Mouse (Mus musculus): ENCODE measurements around the gene Clec9a.

DNA sequence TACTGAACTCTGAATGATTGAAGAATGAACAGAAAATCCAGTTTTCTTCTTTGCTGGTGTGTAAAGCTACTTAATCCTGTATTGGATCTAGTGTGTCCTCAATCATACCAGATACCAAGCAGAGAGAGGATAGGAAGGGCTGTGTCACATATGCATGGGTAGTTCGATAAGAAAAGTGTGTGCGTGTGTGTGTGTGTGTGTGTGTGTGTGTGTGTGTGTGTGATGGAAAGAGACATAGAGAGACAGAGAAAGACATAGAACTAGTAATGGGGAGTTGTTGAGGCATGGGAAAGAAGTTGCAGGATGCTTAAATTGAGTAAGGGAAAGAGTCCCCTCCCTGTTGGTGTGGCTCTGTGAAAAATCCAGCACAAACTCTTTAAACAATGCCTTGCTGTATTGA, 22.9 kb upstream of the Clec9a start, which contains the start of gene Clec12b:
- TF ChIP-seq POLR2A (IDR thresholded peaks at IDR 0.05; ENCODE audit: low read depth, low read length) (no peak), CTCF (IDR thresholded peaks at IDR 0.05; ENCODE audit: borderline replicate concordance, insufficient read depth, low read length) (no peak)
